Mouse (Mus musculus) lung, adult 10 weeks (tissue): ENCODE results near the gene Ccdc170. TPM values are rescaled to one million over a fixed set of nuclear protein-coding genes. Genes with fewer than 3 reads are reported as not detected.

Experiments used
- polyA plus RNA-seq: library from polyadenylated mRNA; stranded (reverse); fragments of 350-450 nt; fragmentation: Illumina TruSeq; extraction: RNeasy Lipid Tissue Mini Kit (QIAGEN cat#74804); gene quantifications from one replicate; pipeline ENCODE4 v1.2.3, GENCODE M21; 2014; ENCODE audit warnings: low read depth, low replicate concordance; ENCODE audit not compliant: insufficient read depth

The Ccdc170 gene
- polyA plus RNA-seq: 1.3 TPM

GRCm38 (mm10) chr10:4482355-4482754 lies at the start of gene Ccdc170:
Gene Ccdc170 (plus strand): TSS chr10:4482502.

GRCm38 (mm10) chr10:4611386-4612155 lies 129.3 kb downstream of the Ccdc170 start, which contains the start of gene Esr1:
Gene Esr1 (plus strand): TSS chr10:4611593.

Other genes starting within 250 kb of the Ccdc170 start
- 22.6 TPM for gene Akap12, start 216.1 kb upstream of the Ccdc170 start, polyA plus RNA-seq
- 7.4 TPM for gene Zbtb2, start 94.4 kb upstream of the Ccdc170 start, polyA plus RNA-seq
- 17.8 TPM for gene Rmnd1, start 50.1 kb upstream of the Ccdc170 start, polyA plus RNA-seq
- 7.2 TPM for gene Armt1, start 50.0 kb upstream of the Ccdc170 start, polyA plus RNA-seq
- gene Esr1, start 129.1 kb downstream of the Ccdc170 start, polyA plus RNA-seq: 0.71 TPM